Mouse (Mus musculus): Measurements from ENCODE around the gene Slc22a1.

DNA sequence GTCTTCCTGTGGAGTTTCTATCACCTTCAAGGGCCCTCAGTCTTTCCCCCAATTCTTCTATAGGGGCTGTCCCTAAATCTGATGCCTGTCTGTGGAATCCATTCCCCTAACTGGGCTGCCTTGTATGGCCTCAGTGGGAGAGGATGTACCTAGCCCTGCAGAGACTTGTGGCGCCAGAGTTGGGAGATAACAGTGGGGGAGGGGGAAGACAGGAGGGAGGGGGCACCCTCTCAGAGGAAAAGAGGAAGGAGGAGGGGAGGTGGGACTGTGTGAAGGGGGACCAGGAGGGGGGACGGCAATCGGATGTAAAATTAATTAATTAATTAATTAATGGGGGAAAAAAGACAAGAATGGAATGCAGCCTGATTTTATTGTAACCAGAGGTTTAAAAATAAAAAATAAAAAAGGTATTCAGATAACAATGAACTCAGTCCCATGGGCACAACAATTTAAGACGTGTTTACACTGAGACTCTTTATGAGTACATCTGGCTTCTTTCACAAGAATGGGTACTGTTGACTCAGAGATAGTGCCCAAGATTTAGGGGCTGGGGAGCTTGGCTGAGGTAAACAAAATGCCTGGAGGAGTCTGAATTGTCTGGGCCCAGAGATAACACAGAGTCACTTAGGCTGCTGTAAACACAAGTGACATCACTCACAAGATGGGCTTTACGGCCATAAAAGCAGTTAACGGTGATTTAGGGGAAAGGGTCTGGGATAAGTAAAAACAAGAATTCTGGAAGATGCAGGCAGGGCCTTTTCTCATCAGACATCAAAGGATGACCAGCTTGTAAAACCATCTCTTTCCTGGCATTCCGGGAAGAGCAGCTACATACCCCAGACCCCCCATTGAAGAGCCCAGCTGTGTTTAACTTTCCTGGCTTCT lies 6.9 kb downstream of the Slc22a1 start:
- no peak for TF ChIP-seq E2F4 (IDR thresholded peaks at IDR 0.05; ENCODE audit: insufficient read depth)
- TF ChIP-seq USF1 (IDR thresholded peaks at IDR 0.05; ENCODE audit: low read depth), result no peak
- TF ChIP-seq MYOD1 (IDR thresholded peaks at IDR 0.05; ENCODE audit: control insufficient read depth in 1 of 3, insufficient read length in 2 of 3, low read depth in 2 of 3), result no peak
- no peak for TF ChIP-seq POLR2A (IDR thresholded peaks at IDR 0.05; ENCODE audit: insufficient read length, low read depth)
- TF ChIP-seq MAX (IDR thresholded peaks at IDR 0.05; ENCODE audit: low read depth), result no peak
